Mouse (Mus musculus): ENCODE results near the gene Lin7a.
"Not testable (repeated sequence)": the region's sequence is repeated elsewhere in the genome, so short reads cannot be mapped to it uniquely, and the experiment has no call there.

The Lin7a gene

GRCm38 (mm10) chr10:107237736-107238135 is 33.8 kb upstream of the Lin7a start:
- DNase-seq: no peak

GRCm38 (mm10) chr10:107238151-107238860 is 33.2 kb upstream of the Lin7a start:
- no peak for DNase-seq

GRCm38 (mm10) chr10:107238861-107239435 is 32.5 kb upstream of the Lin7a start:
- no peak for DNase-seq

DNA sequence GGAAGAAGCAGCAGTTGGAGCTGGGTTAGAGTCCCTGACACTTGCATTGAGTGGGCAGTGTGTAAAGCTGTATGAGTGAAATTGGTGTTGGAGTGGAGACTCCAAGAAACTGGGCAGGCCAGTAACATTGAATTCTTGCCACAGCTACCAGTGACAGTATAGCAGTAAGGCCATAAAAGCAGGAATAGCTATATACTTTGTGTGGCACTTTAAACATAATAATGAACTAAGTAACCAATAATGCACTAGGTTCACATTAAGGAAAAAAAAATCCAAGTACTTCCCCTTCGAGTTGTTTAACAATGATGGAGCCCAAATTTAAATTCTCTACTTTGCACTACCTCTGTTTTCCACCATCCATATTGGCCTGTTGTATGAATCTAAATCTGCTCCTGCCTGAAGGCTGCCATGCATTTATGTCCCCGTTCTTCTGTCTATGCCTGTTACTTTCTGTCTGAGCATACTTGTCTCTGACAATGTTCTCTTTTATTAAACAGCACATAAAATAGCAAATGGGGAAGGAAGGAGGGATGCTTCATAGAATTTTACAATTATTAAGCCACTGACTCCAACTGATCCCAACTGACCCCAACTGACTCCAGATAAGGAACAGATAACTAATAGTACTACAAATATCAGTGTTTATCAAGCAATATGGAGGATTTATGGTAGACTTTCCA is 31.7 kb upstream of the Lin7a start:
- no peak for DNase-seq

DNA sequence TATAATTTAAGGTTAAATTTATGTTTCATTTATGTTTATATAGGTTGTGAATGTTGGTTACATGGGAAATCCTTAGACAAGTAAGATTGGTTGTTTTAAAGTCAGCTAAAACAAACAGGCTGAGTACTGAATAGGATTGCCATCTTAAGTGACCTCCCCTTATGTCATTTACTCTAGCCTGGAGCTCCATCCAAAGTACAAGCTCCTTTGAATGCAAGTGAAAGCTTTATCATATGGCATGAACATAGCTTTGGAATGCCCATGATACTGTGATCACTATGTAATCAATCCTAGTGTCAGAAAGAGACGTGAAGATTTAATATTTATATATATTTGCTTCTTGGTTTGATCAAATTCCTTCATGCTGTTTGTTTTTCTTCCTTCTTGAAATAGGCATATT is 31.0 kb upstream of the Lin7a start:
- no peak for DNase-seq

- no peak for DNase-seq
These were observed 30.5 kb upstream of the Lin7a start for GRCm38 (mm10) chr10:107240986-107241385.

DNA sequence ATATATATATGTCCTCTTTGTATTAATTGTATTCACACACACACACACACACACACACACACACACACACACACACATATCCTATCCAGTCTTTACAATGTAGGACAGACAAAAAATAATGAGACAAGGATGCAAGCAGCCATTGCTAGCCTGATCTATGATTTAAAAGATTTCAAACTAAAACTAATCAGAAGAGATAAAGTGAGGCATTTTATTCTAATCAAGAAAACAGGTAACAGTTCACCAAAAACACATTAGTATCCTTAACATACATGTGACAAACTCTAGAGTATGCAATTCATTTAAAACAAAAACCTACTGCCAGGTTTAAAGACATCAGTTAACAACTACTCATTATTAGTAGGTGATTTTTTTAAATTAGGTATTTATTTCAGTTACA is 30.1 kb upstream of the Lin7a start:
- DNase-seq: no peak

GRCm38 (mm10) chr10:107241999-107242398 is 29.5 kb upstream of the Lin7a start:
- DNase-seq: not testable (repeated sequence)

- DNase-seq: no peak
These were observed 28.6 kb upstream of the Lin7a start for GRCm38 (mm10) chr10:107242696-107243400.

- no peak for DNase-seq
These were observed 27.3 kb upstream of the Lin7a start for GRCm38 (mm10) chr10:107244211-107244610.

DNA sequence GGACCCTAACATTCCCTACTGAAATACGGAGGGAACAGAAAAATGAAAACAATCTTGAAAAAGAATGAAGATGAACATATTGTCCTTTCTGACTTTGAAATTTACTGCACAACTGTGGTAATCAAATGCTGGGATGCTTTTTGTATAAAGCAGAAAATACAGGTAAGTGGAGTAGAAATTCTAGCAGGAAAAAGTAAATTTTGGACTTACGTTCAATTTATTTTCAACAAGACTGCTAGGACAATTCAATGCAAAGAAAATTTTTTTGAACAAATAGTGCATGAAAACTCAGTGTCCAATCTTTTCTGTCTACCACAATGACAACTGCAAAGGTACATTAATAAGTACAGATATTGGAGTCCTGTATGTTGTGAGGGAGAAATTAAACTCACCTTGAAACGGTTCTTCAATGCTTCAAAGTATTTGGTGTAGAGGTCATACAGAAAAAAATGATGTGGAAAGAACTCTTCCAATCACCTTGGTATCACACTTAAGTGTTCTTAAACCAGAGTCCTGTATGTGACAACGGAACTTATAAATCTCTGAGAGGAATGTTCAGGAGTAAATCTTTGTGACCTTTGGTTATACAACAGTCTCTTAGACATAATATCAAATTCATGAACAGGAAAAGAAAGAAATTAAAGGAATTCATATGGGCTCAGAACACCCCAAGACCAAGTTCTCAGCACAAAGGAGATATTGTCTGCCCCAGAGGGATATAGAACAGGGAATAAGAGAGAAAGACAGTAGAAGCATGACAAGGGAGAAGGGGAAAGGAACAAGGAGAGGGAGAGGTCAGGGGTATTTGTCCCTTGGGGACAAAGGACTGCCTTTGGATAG is 26.6 kb upstream of the Lin7a start:
- no peak for DNase-seq

DNA sequence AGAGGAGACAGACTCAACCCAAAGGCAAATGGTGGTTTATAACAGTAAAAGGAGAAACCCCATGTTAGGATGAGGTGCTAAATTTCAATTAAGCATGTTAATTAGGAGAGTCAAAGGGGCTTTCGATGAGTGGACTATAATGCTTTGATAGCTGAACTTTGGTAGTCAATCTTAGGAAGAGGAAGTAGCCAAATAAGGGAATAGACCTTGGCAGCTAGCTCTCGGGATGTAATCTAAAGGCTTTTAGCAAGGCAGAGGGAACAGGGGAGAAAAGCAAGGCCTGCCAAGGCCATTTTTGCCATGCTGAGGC is 26.0 kb upstream of the Lin7a start:
- DNase-seq: no peak

- DNase-seq: no peak
These were observed 25.5 kb upstream of the Lin7a start for GRCm38 (mm10) chr10:107245961-107246460.

GRCm38 (mm10) chr10:107247001-107247670 is 24.4 kb upstream of the Lin7a start:
- DNase-seq: no peak

DNA sequence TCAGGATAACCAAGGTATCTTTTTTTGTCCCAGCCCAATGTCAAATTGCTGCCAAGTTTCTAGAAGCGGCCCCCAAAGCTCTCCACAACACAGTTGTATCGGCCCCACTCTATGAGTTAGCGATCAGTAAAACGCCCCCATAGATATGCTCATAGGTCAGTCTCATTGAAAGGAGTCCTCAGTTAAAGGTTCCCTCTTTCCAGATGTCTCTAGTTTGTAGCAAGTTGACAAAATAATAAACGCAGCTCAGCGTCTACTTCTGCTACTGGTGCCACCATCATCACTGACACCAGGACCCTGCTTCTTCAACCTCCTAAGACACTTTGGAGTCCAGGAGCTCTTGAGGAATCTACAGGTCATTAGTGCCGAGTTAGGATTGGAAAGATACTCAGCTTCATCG is 23.0 kb upstream of the Lin7a start:
- no peak for DNase-seq

GRCm38 (mm10) chr10:107249056-107249455 is 22.4 kb upstream of the Lin7a start:
- DNase-seq: no peak

GRCm38 (mm10) chr10:107249606-107250186 is 21.8 kb upstream of the Lin7a start:
- no peak for DNase-seq

GRCm38 (mm10) chr10:107250346-107251210 is 20.9 kb upstream of the Lin7a start:
- DNase-seq: no peak

- DNase-seq: no peak
These were observed 20.2 kb upstream of the Lin7a start for GRCm38 (mm10) chr10:107251271-107251670.

DNA sequence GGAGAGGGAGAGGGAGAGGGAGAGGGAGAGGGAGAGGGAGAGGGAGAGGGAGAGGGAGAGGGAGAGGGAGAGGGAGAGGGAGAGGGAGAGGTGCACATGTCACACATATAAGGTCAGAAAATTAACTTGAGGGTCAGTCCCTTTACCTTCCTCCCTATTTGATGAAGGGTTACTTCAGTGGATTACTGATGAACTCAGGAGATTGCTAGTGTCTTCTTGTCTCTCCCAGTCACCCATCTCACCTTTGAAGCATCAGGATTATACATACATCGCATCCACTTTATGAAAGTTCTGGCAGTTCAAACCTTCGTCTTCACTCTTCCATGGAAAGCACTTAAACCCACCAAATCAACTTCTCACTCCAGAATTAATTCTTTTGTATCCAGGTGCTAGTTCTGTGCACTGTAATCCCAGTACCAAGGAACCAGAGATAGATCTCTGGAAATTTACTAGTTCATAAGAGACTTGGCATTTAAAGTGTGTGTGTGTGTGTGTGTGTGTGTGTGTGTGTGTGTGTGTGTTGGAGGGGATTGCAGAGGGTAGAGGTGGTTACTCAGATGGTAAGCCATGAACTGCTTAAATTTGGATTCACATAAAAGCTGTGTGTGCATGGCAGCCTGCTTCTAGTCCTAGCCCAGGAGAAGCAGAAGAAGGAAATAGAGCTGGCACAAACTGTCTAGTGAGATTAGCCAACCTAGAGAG is 19.5 kb upstream of the Lin7a start:
- DNase-seq: no peak

Measured in thymus, postnatal 36 days (tissue).